Mouse (Mus musculus): Measurements from ENCODE around the gene Il1rn. TPM values are rescaled to one million over a fixed set of nuclear protein-coding genes. Genes with fewer than 3 reads are reported as not detected.

Gene Il1rn
- polyA plus RNA-seq, 1 experiment from 2014 or later, result 0.84 TPM

- no peak for ATAC-seq (ENCODE audit: borderline replicate concordance, extremely low read depth, low FRiP score, low TSS enrichment)
- no peak overlapping the region for H3K4me2 ChIP-seq
- no peaks in the 10 kb centered on the region for H3K4me1 ChIP-seq
Measured at GRCm38 (mm10) chr2:24384393-24384792, 47.7 kb downstream of the Il1rn start.

DNA sequence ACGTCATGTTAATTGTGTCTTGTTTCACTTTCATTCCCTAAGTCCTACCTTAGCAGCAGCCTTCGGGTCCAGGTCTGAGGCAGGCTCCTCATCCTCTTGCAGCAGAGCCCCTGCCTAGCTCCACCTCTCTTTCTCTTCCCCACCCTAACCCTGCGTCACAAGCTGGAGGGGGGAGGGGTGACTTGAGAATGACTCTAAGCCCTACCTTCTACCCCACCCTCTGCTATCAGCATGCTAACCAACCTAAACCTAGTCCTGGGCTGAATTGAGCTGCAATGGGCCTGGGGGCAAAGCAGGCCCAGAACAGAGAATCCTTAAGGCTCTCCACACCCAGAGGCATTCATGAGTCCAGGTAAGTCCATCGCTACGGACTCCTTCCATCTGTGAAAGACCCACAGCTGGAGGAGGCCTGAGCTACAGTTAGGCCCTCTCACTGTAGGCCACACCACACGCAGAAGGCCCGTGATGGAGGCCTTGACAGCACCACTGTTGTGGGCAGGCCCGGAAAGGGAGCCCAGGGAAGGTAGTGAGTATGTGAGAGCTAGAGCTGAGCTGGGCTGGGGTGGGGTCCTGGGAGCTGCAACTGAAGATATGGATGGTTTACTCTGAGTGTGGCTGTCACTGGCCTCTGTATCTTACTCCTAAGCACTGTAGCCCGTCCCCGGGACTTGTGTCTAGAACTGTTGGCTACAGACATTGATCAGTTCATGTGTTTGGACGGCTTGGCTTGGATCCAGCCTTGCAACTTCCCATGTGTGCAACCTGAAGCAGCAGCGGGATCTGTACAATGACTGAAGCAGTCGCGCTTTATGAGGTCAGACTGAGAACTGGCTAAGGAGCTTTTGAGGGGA is 48.7 kb downstream of the Il1rn start:
- no peaks in the 10 kb centered on the region for H3K4me1 ChIP-seq
- H3K9me3 ChIP-seq, result no peaks in the 10 kb centered on the region
- WGBS, result 73% methylated on average over 14 of the region's 14 CpGs
- H3K4me3 ChIP-seq, result no peak overlapping the region
- no peak overlapping the region for H3K27ac ChIP-seq
- no peaks in the 10 kb centered on the region for H3K36me3 ChIP-seq
- ATAC-seq (ENCODE audit: borderline replicate concordance, extremely low read depth, low FRiP score, low TSS enrichment), result peak; percentile 48
- H3K4me2 ChIP-seq, result no peak overlapping the region
- H3K9ac ChIP-seq, result no peak overlapping the region
- no peaks in the 10 kb centered on the region for H3K27me3 ChIP-seq

More at GRCm38 (mm10) chr2:24384393-24384792, 47.7 kb downstream of the Il1rn start:
- H3K36me3 ChIP-seq, result no peaks in the 10 kb centered on the region
- no peaks in the 10 kb centered on the region for H3K27me3 ChIP-seq
- H3K4me3 ChIP-seq, result no peak overlapping the region
- H3K9me3 ChIP-seq, result no peaks in the 10 kb centered on the region
- no peak overlapping the region for H3K27ac ChIP-seq
- no peak overlapping the region for H3K9ac ChIP-seq

GRCm38 (mm10) chr2:24386158-24386963 is 49.7 kb downstream of the Il1rn start:
- Histone ChIP-seq H3K36me3 (no peaks in the 10 kb centered on the region), H3K4me3 (no peak overlapping the region), H3K9me3 (no peaks in the 10 kb centered on the region), H3K27me3 (no peaks in the 10 kb centered on the region), H3K4me1 (no peaks in the 10 kb centered on the region), H3K9ac (no peak overlapping the region), H3K27ac (no peak overlapping the region), H3K4me2 (no peak overlapping the region)
- no peak for ATAC-seq (ENCODE audit: borderline replicate concordance, extremely low read depth, low FRiP score, low TSS enrichment)
- WGBS, result 79% methylated on average over 21 of the region's 21 CpGs

GRCm38 (mm10) chr2:24386964-24387320 is 50.3 kb downstream of the Il1rn start:
- no peak overlapping the region for H3K4me3 ChIP-seq
- no peak overlapping the region for H3K9ac ChIP-seq
- ATAC-seq (ENCODE audit: borderline replicate concordance, extremely low read depth, low FRiP score, low TSS enrichment), result no peak
- 79% methylated on average over 2 of the region's 2 CpGs for WGBS
- no peak overlapping the region for H3K4me2 ChIP-seq
- H3K36me3 ChIP-seq, result no peaks in the 10 kb centered on the region
- H3K4me1 ChIP-seq, result no peaks in the 10 kb centered on the region
- H3K27ac ChIP-seq, result no peak overlapping the region
- H3K27me3 ChIP-seq, result no peaks in the 10 kb centered on the region
- H3K9me3 ChIP-seq, result no peaks in the 10 kb centered on the region

GRCm38 (mm10) chr2:24387361-24388283 is 51.0 kb downstream of the Il1rn start:
- no peaks in the 10 kb centered on the region for H3K9me3 ChIP-seq
- 81% methylated on average over 4 of the region's 4 CpGs for WGBS
- H3K27me3 ChIP-seq, result no peaks in the 10 kb centered on the region
- H3K27ac ChIP-seq, result no peak overlapping the region
- H3K4me1 ChIP-seq, result no peaks in the 10 kb centered on the region
- H3K4me2 ChIP-seq, result no peak overlapping the region
- no peak for ATAC-seq (ENCODE audit: borderline replicate concordance, extremely low read depth, low FRiP score, low TSS enrichment)
- H3K36me3 ChIP-seq, result no peaks in the 10 kb centered on the region
- no peak overlapping the region for H3K4me3 ChIP-seq
- H3K9ac ChIP-seq, result no peak overlapping the region

GRCm38 (mm10) chr2:24393251-24393650 is 56.6 kb downstream of the Il1rn start:
- ATAC-seq (ENCODE audit: borderline replicate concordance, extremely low read depth, low FRiP score, low TSS enrichment), result no peak
- H3K27me3 ChIP-seq, result no peaks in the 10 kb centered on the region
- H3K4me1 ChIP-seq, result no peaks in the 10 kb centered on the region
- no peak overlapping the region for H3K9ac ChIP-seq
- no peaks in the 10 kb centered on the region for H3K36me3 ChIP-seq
- no peak overlapping the region for H3K27ac ChIP-seq
- H3K4me2 ChIP-seq, result no peak overlapping the region
- 69% methylated on average over 2 of the region's 2 CpGs for WGBS
- no peak overlapping the region for H3K4me3 ChIP-seq
- H3K9me3 ChIP-seq, result no peaks in the 10 kb centered on the region

GRCm38 (mm10) chr2:24397115-24397514 is 60.5 kb downstream of the Il1rn start:
- no peak overlapping the region for H3K4me2 ChIP-seq
- H3K27me3 ChIP-seq, result no peaks in the 10 kb centered on the region
- WGBS, result 13% methylated on average over 2 of the region's 2 CpGs
- no peak overlapping the region for H3K4me3 ChIP-seq
- ATAC-seq (ENCODE audit: borderline replicate concordance, extremely low read depth, low FRiP score, low TSS enrichment), result no peak
- H3K4me1 ChIP-seq, result no peaks in the 10 kb centered on the region
- H3K9me3 ChIP-seq, result no peaks in the 10 kb centered on the region
- no peaks in the 10 kb centered on the region for H3K36me3 ChIP-seq
- H3K27ac ChIP-seq, result no peak overlapping the region
- no peak overlapping the region for H3K9ac ChIP-seq

- H3K9me3 ChIP-seq, result no peaks in the 10 kb centered on the region
- H3K27ac ChIP-seq, result no peak overlapping the region
- H3K4me2 ChIP-seq, result no peak overlapping the region
- H3K4me1 ChIP-seq, result peaks cover 7% of the 10 kb centered on the region; the same call in 1 of the 2 replicates
- no peak overlapping the region for H3K9ac ChIP-seq
- H3K36me3 ChIP-seq, result no peaks in the 10 kb centered on the region
- H3K4me3 ChIP-seq, result no peak overlapping the region
- ATAC-seq (ENCODE audit: borderline replicate concordance, extremely low read depth, low FRiP score, low TSS enrichment), result no peak
- H3K27me3 ChIP-seq, result no peaks in the 10 kb centered on the region
- WGBS, result 85% methylated on average over 3 of the region's 3 CpGs
Measured at GRCm38 (mm10) chr2:24400711-24401110, 64.1 kb downstream of the Il1rn start.

Other genes starting within 250 kb of the Il1rn start
- not detected in 2 replicates for gene Tbpl2, start 240.3 kb upstream of the Il1rn start, polyA plus RNA-seq (2015; fragmentation: Nextera tagmentation; extraction: Ambion mirVana)
- gene Il1f8, start 183.7 kb upstream of the Il1rn start, polyA plus RNA-seq (2015; fragmentation: Nextera tagmentation; extraction: Ambion mirVana), result not detected in 2 replicates
- not detected in 2 replicates for gene Il1f9, start 150.4 kb upstream of the Il1rn start, polyA plus RNA-seq (2015; fragmentation: Nextera tagmentation; extraction: Ambion mirVana)
- gene Il1f6, start 121.4 kb upstream of the Il1rn start, polyA plus RNA-seq (2015; fragmentation: Nextera tagmentation; extraction: Ambion mirVana), result not detected in 2 replicates
- gene Il1f5, start 59.9 kb upstream of the Il1rn start, polyA plus RNA-seq (2015; fragmentation: Nextera tagmentation; extraction: Ambion mirVana), result not detected in 2 replicates
- not detected in 2 replicates for gene Il1f10, start 45.7 kb upstream of the Il1rn start, polyA plus RNA-seq (2015; fragmentation: Nextera tagmentation; extraction: Ambion mirVana)
- gene Psd4, start 30.7 kb downstream of the Il1rn start, polyA plus RNA-seq (2015; fragmentation: Nextera tagmentation; extraction: Ambion mirVana), result 2.3 and 2.8 TPM in 2 replicates
- 0.22 TPM in 1 of 2 replicates, not detected in the other for gene Pax8, start 138.7 kb downstream of the Il1rn start, polyA plus RNA-seq (2015; fragmentation: Nextera tagmentation; extraction: Ambion mirVana)

Data from lung, embryonic 15.5 days (tissue).